ENCODE assay signal across 14 mouse cellular contexts in genomic region chr14:31565478-31566212, GRCm38 (mm10). TPM values are rescaled to one million over a fixed set of nuclear protein-coding genes. Genes with fewer than 3 reads are reported as not detected.
DNase-seq lines count a peak whose midpoint lies in the region; ATAC-seq and TF ChIP-seq lines count a peak whose summit lies in the region.
"Had no signal": no experiment of that assay in that cellular context is flagged by ENCODE, and none has a peak within 500 bp of the region (broad histone marks: within the 10 kb centered on the region; RNA-seq: fewer than 3 reads in every experiment).

No protein-coding gene starts in this region.

- ATAC-seq in kidney, postnatal 0 days (replicated peaks; ENCODE audit: low FRiP score, low read depth) = peak; percentile 56; the same call in 1 of the 2 replicates
- no peak for ATAC-seq in embryonic facial prominence, embryonic 14.5 days (ENCODE audit: low read depth)
- ATAC-seq in liver, embryonic 16.5 days (ENCODE audit: low read depth) = peak; percentile 68
- ATAC-seq: forebrain, embryonic 16.5 days had no signal

- no peaks in the 10 kb centered on the region for H3K9me3 ChIP-seq in heart, embryonic 10.5 days
- no peaks in the 10 kb centered on the region for H3K9me3 ChIP-seq in kidney, postnatal 0 days (replicated peaks; ENCODE audit: low read length)
- H3K9me3 ChIP-seq in embryonic facial prominence, embryonic 14.5 days (ENCODE audit: control insufficient read depth, low read length) = no peaks in the 10 kb centered on the region
- no peaks in the 10 kb centered on the region for H3K9me3 ChIP-seq in liver, embryonic 16.5 days (replicated peaks; ENCODE audit: control insufficient read depth, low read length)
- H3K9me3 ChIP-seq: G1E had no signal

- no peak for TF ChIP-seq CTCF in kidney, postnatal 0 days (IDR thresholded peaks at IDR 0.05; ENCODE audit: low read depth)

- no peaks in the 10 kb centered on the region for H3K36me3 ChIP-seq in heart, embryonic 10.5 days
- no peaks in the 10 kb centered on the region for H3K36me3 ChIP-seq in kidney, postnatal 0 days (ENCODE audit: insufficient read depth, low read length)
- H3K36me3 ChIP-seq in embryonic facial prominence, embryonic 14.5 days (ENCODE audit: control insufficient read depth, insufficient read depth, low read length) = no peaks in the 10 kb centered on the region
- no peaks in the 10 kb centered on the region for H3K36me3 ChIP-seq in liver, embryonic 16.5 days (ENCODE audit: control insufficient read depth, insufficient read depth)
- H3K36me3 ChIP-seq: G1E had no signal

- H3K4me2 ChIP-seq in kidney, postnatal 0 days (ENCODE audit: low read length) = no peak overlapping the region
- H3K4me2 ChIP-seq in embryonic facial prominence, embryonic 14.5 days (ENCODE audit: low read depth, low read length) = no peak overlapping the region
- no peak overlapping the region for H3K4me2 ChIP-seq in liver, embryonic 16.5 days (ENCODE audit: low read depth, low read length)

- peaks cover 50% of the 10 kb centered on the region for H3K4me1 ChIP-seq in heart, embryonic 10.5 days
- H3K4me1 ChIP-seq in kidney, postnatal 0 days (replicated peaks; ENCODE audit: insufficient read depth, low read length) = peaks cover 22% of the 10 kb centered on the region; the same call in 1 of the 2 replicates
- peaks cover 2% of the 10 kb centered on the region; the same call in 1 of the 2 replicates for H3K4me1 ChIP-seq in embryonic facial prominence, embryonic 14.5 days (ENCODE audit: control insufficient read depth, insufficient read depth, low read length)
- peaks cover 15% of the 10 kb centered on the region for H3K4me1 ChIP-seq in liver, embryonic 16.5 days (ENCODE audit: control insufficient read depth, low read depth, low read length)

- no peak for DNase-seq in heart, embryonic 10.5 days (ENCODE audit: low spot score)
- no peak for DNase-seq in heart, postnatal 4 days
- DNase-seq in kidney, postnatal 0 days (ENCODE audit: low spot score) = peak; percentile 30
- DNase-seq in kidney, postnatal 10 days = no peak
- no peak for DNase-seq in embryonic facial prominence, embryonic 14.5 days (ENCODE audit: low spot score)
- no peak for DNase-seq in frontal cortex, postnatal 14 days (ENCODE audit: low spot score in 2 of 2)
- no peak for DNase-seq in ovary, postnatal 14 days (ENCODE audit: low spot score)
- DNase-seq: B cell, adult 2 months; cerebellum, adult 11-12 months; layer of hippocampus, adult 9-11 months had no signal

- no peaks in the 10 kb centered on the region for H3K27me3 ChIP-seq in heart, embryonic 10.5 days (ENCODE audit: insufficient read depth, poor library complexity, severe bottlenecking)
- H3K27me3 ChIP-seq in kidney, postnatal 0 days (ENCODE audit: insufficient read depth, low read length) = no peaks in the 10 kb centered on the region
- no peaks in the 10 kb centered on the region for H3K27me3 ChIP-seq in embryonic facial prominence, embryonic 14.5 days (replicated peaks; ENCODE audit: control insufficient read depth, insufficient read depth, low read length)
- no peaks in the 10 kb centered on the region for H3K27me3 ChIP-seq in liver, embryonic 16.5 days (ENCODE audit: control insufficient read depth, insufficient read depth, low read depth, low read length)

- no peak overlapping the region for H3K9ac ChIP-seq in kidney, postnatal 0 days (ENCODE audit: low read depth, low read length)
- H3K9ac ChIP-seq in embryonic facial prominence, embryonic 14.5 days (ENCODE audit: low read depth, low read length) = no peak overlapping the region
- H3K9ac ChIP-seq in liver, embryonic 16.5 days (ENCODE audit: low read depth, low read length) = no peak overlapping the region

- H3K4me3 ChIP-seq in heart, embryonic 10.5 days = no peak overlapping the region
- no peak overlapping the region for H3K4me3 ChIP-seq in kidney, postnatal 0 days (replicated peaks; ENCODE audit: low read depth, low read length)
- no peak overlapping the region for H3K4me3 ChIP-seq in embryonic facial prominence, embryonic 14.5 days (ENCODE audit: low read depth, low read length)
- H3K4me3 ChIP-seq in liver, embryonic 16.5 days (ENCODE audit: low read depth, low read length) = no peak overlapping the region

- peak overlapping the region; percentile 83 for H3K27ac ChIP-seq in heart, embryonic 10.5 days
- peak overlapping the region; percentile 78 for H3K27ac ChIP-seq in kidney, postnatal 0 days
- peak overlapping the region; percentile 42 for H3K27ac ChIP-seq in embryonic facial prominence, embryonic 14.5 days (replicated peaks; ENCODE audit: low read depth, low read length)
- H3K27ac ChIP-seq in liver, embryonic 16.5 days (ENCODE audit: low read length) = no peak overlapping the region

- 63% methylated on average over 9 of the region's 9 CpGs for WGBS in heart, embryonic 10.5 days
- WGBS in kidney, postnatal 0 days = 20% methylated on average over 9 of the region's 9 CpGs
- 47% methylated on average over 9 of the region's 9 CpGs for WGBS in embryonic facial prominence, embryonic 14.5 days
- WGBS in liver, embryonic 16.5 days (ENCODE audit: insufficient replicate concordance) = 61% methylated on average over 9 of the region's 9 CpGs

RNA-seq across cellular contexts. Expression of gene Colq, which starts 25.5 kb away (rescaled TPM):
- 3.6 and 6.1 TPM in 2 replicates for polyA plus RNA-seq in heart, embryonic 10.5 days (2016; fragmentation: Nextera tagmentation; extraction: Ambion mirVana)
- 10 to 100 TPM; 10.1 to 12.7 TPM for total RNA-seq in heart, postnatal 4 days (2021)
- polyA plus RNA-seq in kidney, postnatal 0 days (2015; fragmentation: Nextera tagmentation; extraction: Ambion mirVana) = 1.3 TPM in 2 replicates
- polyA plus RNA-seq in embryonic facial prominence, embryonic 14.5 days (2014; fragmentation: Nextera tagmentation; extraction: Ambion mirVana) = 6.2 and 7.8 TPM in 2 replicates
- polyA plus RNA-seq in liver, embryonic 16.5 days (2015; fragmentation: Nextera tagmentation; extraction: Ambion mirVana) = 0.29 and 0.48 TPM in 2 replicates
- total RNA-seq: megakaryocyte progenitor cell, adult 5-6 weeks had no signal
- polyA plus RNA-seq: forebrain, embryonic 16.5 days; G1E had no signal
